Mouse (Mus musculus) heart, adult 9 months (tissue): ENCODE data around the gene B4galnt2.
"Not testable (repeated sequence)": the region's sequence is repeated elsewhere in the genome, so short reads cannot be mapped to it uniquely, and the experiment has no call there.

ENCODE experiments used
- DNase-seq, 2 experiments: peaks; one replicate each; pipeline ENCODE4 v3.0.0; 2022; ENCODE audit warnings: low spot score in 2 of 2

B4galnt2 gene

DNA sequence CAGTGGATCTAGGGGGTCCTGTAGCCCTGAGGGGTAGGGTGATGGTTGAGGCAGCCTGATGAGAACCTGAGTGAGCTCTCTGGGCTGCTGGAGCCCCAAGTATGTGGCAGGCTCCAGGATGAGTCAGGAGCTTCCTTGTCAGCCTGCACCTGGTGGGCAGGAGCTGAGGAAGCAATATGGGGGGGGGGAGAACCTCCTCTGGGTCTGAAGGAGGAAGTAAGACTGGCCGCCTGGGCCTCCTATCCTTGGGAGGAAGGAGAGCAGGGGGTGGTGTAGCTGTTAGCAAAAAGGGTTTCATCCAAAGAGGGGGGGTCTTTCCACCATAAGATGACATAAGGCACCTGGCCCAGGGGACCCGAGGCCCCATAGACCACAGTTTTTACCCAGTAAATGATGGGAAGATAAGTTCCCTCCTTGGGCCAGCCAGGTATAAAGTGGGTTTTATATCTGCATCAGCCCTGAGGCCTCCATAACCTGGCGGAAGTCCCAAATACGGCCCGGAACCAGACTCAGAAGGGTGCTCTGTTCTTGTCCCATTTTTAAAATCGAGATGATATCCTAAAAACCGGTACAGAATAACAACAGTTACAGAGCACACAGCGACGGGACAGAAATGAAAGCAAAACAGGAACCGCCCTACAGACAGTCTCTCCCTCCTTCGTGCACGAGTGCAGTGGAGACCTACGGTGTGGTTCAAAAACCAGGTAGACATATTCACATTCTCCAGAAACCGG, 18.1 kb downstream of the B4galnt2 start:
- no peak for DNase-seq

DNA sequence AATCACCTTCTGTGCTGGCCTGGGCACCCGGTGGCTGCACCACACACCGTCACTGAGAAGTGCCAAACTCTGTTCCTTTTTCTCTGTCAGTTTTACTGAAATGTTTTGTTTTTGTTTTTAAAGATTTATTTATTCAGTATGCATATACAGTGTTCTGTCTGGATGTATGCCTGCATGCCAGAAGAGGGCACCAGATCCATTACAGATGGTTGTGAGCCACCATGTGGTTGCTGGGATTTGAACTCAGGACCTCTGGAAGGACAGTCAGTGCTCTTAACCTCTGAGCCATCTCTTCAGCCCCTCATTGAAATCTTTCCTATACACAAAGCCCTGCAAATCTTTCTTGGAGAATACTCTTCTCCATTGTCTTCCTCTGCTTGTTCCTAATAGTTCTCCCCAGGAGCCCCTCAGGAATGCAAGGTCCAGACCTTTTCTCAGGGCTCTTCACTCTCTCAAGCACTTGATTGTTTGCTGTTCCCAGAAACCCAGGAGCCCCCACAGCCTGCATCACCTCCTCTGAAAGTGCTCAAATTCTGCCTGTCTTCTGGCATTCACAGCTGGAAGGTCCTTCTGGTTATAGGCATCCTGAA, 24.1 kb downstream of the B4galnt2 start:
- DNase-seq, result no peak

GRCm38 (mm10) chr11:95879861-95880260, 34.8 kb downstream of the B4galnt2 start:
- not testable (repeated sequence) for DNase-seq

- DNase-seq, result peak in 1 of 2 experiments; percentile 16
Measured at GRCm38 (mm10) chr11:95876296-95876695, 38.4 kb downstream of the B4galnt2 start.

DNA sequence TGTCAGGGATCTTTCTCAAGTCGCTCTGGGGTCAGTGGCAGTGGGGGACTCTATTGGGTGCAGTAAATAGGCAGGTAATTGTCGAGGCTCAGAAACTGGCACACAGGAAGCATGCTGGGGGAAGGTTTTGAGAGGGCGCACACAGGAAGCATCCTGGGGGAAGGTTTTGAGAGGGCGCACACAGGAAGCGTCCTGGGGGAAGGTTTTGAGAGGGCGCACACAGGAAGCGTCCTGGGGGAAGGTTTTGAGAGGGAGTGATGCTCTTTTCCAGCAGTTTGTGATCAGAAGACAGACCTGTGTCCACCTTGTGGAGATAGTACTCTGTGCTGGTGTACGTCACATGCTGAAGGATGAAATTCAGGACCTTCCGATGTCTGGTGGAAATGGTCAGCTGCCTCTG, 38.9 kb downstream of the B4galnt2 start:
- no peak for DNase-seq

DNA sequence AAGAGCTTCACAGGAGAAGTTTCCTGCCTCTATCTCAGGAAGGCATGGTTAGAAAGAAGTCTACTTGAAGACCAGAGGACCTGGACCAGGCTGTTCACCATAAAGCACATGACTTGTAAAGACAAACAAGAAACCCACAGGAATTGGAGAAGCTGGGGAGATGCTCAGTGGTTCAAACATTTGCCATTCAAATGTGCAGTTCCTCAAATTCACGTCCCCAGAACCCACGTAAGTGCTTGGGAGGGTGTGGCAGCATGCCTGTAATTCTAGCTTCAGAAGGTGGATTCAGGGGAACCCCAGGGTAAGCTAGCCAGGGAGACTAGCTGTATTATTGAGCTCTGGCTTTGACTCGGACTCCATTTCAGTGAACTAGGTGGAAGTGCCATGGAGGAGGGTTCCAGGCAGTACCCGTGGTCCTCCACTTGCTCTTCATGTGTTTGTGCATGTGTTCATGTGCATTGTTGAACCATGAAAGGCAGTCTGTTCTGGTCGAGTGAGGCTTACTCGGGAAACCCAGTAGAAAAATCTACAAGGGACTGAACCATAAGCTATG, 44.7 kb downstream of the B4galnt2 start:
- no peak for DNase-seq

DNA sequence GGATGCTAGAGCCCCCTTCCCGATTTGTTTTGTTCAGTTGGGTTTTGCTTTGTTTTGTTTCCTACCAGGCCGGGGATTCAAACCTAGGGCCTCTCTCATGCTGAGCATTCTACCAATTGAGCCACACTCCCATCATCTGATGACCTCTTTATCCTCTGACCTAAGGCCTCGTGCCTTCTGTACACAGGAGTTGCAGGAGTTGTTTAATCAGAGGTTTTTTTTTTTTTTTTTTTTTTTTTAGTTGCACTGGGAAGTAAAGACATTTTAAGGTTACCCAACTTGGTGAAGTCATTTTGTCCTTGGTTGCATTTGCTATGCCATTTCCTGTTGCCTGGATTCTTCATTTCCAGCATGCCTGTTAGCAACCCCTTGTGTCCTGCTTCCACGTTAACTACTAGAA, 45.2 kb downstream of the B4galnt2 start:
- DNase-seq, result no peak

DNA sequence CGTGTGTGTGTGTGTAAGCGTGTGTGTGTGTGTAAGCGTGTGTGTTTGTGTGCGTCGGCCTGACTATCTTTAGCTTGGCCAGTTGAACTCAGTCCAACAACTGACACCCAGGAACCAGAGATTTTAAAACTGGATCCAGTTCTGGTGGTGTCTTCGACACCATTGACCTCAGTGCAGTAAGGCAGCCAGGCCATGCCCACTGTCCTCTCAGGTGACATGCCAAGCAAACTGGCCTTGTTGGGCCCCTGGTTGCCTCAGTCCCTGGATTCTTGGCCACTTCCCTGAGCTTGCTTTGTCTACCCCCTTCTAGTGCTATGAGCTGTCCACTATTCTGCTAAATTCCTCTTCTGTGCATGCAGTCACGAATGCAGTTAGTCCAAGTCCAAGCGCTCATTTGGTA, 53.3 kb downstream of the B4galnt2 start:
- no peak for DNase-seq

GRCm38 (mm10) chr11:95860071-95860490, 54.6 kb downstream of the B4galnt2 start:
- DNase-seq, result no peak

GRCm38 (mm10) chr11:95859468-95859855, 55.2 kb downstream of the B4galnt2 start:
- no peak for DNase-seq

GRCm38 (mm10) chr11:95858528-95859467, 55.9 kb downstream of the B4galnt2 start:
- peak; percentile 98 for DNase-seq

DNA sequence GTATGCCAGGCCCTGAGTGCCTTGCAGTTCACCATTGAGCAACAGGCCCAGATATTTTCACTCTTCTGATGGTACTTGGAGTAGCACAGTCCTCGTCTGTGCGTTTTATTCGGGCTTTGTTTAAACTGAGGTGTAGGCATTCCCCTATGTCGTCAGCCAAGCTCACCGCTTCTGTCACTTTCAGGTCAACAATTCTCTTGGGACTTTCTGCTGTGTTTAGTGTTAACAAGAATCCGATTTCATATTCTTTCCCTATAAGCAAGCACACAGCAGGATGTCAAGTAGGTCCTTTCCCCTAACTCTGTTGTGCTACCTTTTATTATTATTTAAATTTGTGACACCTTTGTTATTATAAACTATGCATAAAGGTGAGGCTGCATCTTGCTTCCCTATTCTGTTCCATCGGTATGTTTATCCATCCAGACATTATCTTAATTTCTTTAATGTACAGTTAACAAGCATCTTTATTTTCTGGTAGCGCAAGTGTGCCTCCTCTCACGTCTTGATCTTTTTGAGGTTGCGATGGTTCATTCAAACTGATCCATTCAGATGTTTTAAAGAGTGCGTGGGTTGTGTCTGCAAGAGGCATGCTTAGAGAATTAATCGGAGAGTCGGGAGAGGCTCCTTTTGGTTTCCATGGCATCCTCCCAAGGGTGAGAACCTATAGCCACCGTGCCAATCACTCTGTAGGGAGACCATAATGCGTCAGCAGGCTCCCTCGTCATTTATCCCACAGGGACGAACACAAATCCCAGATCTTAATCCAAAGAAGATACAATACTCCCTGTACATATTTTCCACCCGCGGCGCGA, 56.8 kb downstream of the B4galnt2 start:
- DNase-seq, result no peak

- no peak for DNase-seq
Measured at GRCm38 (mm10) chr11:95857306-95857705, 57.4 kb downstream of the B4galnt2 start.

GRCm38 (mm10) chr11:95853684-95854083, 61.0 kb downstream of the B4galnt2 start:
- DNase-seq, result peak in 1 of 2 experiments; percentile 59

- DNase-seq, result no peak
Measured at GRCm38 (mm10) chr11:95850898-95851297, 63.8 kb downstream of the B4galnt2 start.

DNA sequence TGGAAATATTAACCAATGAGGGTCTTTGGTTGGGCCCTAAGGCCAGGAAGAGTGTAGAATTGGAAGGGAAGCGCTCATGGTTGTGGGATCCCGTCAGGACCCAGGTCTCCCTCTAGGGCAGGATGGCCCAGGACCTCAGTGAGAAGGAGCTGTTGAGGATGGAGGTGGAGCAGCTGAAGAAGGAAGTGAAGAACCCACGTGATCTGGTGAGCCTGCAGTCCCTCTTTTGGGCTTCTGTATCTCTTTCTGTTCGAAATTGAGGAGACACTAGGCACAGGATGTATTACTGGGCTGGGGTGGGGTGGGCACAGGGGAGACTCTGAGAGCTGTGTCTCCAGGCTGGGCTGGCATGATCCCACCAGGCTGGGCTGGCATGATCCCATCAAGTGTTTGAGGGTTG, 69.8 kb downstream of the B4galnt2 start:
- no peak for DNase-seq

DNA sequence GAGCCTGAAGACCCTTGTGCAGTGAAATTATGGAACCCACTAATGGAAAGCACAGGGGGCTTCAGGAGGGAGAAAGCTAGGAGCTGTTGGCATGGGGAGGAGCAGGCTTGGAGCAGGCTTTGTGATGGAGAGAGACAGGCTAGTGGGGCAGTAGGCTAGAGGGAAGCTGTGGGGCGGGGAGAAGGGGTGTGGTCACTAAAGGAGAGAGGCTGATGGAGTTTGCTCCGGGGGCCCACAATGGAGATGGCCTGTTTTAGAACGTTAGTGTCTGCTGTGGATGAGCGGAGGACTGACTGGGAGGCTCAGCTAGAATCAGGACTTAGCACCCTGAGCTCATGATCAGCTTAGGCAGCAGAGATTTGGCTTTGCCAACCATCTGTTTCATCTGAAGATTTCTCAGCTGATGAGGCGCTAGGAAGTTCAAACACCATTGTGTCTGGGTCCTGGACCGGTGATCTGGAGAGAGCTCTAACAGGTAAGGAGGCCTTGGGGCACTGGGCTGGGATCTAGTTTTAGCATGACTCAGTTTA, 71.2 kb downstream of the B4galnt2 start:
- no peak for DNase-seq

GRCm38 (mm10) chr11:95842953-95843352, 71.7 kb downstream of the B4galnt2 start:
- no peak for DNase-seq

DNA sequence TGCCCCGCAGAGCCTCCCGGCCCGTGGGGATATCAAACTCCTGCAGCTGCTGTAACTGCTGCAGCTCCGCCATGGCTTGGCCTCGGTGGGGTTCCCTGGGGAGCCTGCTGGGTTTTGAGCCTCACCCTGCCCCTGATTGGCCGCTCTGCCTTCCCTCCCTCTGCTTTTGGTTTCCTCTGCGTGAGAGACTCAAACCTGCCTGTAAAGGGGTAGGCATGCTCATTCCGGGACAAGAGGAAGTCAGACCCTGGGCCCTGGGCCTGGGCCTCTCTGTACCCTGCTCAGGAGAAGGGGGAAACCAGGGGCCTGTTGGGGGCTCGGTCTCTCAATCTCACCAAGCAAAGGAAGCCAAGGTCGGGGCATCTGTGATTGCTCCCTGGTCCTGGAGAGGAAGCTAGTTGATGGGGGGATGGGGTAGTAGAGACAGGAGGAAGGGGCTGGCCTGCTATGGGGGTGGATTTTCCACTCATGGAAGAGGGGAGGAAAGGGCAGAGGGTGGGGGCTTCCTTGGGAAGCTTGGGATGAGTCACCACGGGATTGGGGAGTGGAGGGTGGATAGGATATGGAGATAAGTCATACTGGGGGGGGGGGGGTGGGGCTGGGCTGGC, 72.5 kb downstream of the B4galnt2 start, which contains the start of gene Abi3:
Abi3 (minus strand) TSS at position 403 of the 608 bp plus-strand sequence.
- DNase-seq, result peak; percentile 66 to 76

GRCm38 (mm10) chr11:95841498-95841830, 73.2 kb downstream of the B4galnt2 start:
- no peak for DNase-seq
